Mouse (Mus musculus): ENCODE results near the gene Gm45234. TPM values are rescaled to one million over a fixed set of nuclear protein-coding genes. Genes with fewer than 3 reads are reported as not detected.
A peak's percentile ranks its signal among the peaks of the same experiment; 100 is the strongest.

The Gm45234 gene
- polyA plus RNA-seq, 1 experiment from 2014 or later: not detected

DNA sequence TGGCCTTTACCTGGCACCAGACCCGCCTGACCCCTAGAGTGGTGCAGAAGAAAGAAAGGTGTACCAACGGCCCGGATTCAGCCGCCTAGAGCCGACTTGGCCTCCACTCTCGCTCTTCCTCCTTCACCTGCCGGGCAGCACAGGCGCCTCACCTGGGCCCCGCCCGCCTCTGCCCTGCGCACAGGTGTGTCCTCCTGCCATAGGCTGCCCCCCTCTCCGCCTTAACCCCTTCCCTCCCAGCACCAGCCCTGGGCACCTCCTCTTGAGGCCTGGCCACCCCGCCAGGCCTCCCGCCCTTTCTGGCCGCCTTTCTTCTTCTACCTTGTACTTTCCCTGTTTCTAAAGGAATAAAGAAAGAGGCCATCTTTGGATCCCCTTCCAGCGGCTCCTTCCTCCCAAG is 37.1 kb downstream of the Gm45234 start:
- 65% methylated on average over 16 of the region's 16 CpGs for WGBS (ENCODE audit: insufficient replicate concordance)
- Histone ChIP-seq H3K4me1 (ENCODE audit: control insufficient read depth, insufficient read depth, low read length) (peaks cover 9% of the 10 kb centered on the region), H3K9me3 (replicated peaks; ENCODE audit: control insufficient read depth, low read length) (no peaks in the 10 kb centered on the region), H3K27ac (ENCODE audit: low read depth, low read length) (no peak overlapping the region), H3K4me2 (no peak overlapping the region), H3K4me3 (ENCODE audit: low read depth, low read length) (no peak overlapping the region), H3K9ac (ENCODE audit: low read depth, low read length) (peak overlapping the region; percentile 43; the same call in 1 of the 2 replicates), H3K36me3 (ENCODE audit: control insufficient read depth, insufficient read depth, low read length) (peaks cover 19% of the 10 kb centered on the region), H3K27me3 (ENCODE audit: control insufficient read depth, insufficient read depth, low read length) (no peaks in the 10 kb centered on the region)
- ATAC-seq (replicated peaks; ENCODE audit: insufficient number of reproducible peaks, low FRiP score, low TSS enrichment): no peak

DNA sequence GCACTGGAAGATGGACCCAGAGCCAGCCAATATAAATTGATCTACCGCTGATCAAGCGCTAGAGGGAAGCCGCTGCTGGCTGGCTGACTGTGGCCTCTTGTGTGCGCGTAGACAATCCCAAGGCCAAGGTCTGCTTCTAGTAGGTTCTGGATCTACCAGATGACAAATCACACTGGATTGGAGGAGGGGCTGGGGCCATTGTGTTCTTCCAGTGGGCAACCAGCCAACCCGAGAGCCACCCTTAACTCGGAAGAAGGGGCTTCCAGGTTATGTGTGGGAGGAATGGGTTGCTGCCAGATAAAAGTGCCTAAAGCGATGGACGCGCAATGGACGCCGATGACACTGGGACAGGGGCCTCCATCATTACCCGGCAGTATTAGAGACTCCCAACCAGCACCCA is 37.9 kb downstream of the Gm45234 start:
- ATAC-seq (replicated peaks; ENCODE audit: insufficient number of reproducible peaks, low FRiP score, low TSS enrichment): no peak
- Histone ChIP-seq H3K36me3 (ENCODE audit: control insufficient read depth, insufficient read depth, low read length) (peaks cover 19% of the 10 kb centered on the region), H3K27me3 (ENCODE audit: control insufficient read depth, insufficient read depth, low read length) (no peaks in the 10 kb centered on the region), H3K9me3 (replicated peaks; ENCODE audit: control insufficient read depth, low read length) (no peaks in the 10 kb centered on the region), H3K4me1 (ENCODE audit: control insufficient read depth, insufficient read depth, low read length) (peaks cover 15% of the 10 kb centered on the region), H3K4me2 (no peak overlapping the region), H3K9ac (ENCODE audit: low read depth, low read length) (no peak overlapping the region), H3K27ac (ENCODE audit: low read depth, low read length) (no peak overlapping the region), H3K4me3 (ENCODE audit: low read depth, low read length) (no peak overlapping the region)
- 80% methylated on average over 13 of the region's 13 CpGs for WGBS (ENCODE audit: insufficient replicate concordance)

DNA sequence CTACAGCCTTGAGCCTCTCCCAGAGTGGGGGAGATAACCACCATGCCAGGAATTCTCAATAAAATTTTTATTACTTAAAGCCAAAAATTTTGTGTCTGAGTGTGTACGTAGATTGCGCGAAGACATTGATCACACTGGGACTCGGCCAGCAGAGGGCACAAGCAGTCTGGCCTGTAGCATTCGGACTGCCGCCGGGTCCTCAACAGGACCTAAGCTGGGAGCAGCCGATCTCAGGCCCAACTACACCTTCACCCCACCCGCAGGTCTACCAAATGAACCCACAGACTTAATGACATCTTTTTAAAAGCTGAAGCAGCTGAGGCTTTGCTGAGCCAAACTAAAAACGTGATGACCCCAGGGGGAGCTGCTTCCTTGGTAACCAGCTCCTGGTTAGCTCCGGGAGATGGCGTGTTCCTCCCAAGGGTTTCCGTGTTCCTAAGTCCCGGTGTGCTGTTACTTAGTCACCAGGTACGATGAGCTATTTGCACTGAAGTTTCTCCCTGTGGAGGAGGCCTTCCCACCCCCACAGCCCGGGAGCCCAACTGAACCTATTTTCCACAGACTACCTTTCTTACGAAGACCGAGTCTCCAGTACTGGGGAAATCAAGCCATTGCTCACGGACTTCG is 38.8 kb downstream of the Gm45234 start:
- Histone ChIP-seq H3K27ac (ENCODE audit: low read depth, low read length) (no peak overlapping the region), H3K36me3 (ENCODE audit: control insufficient read depth, insufficient read depth, low read length) (peaks cover 19% of the 10 kb centered on the region), H3K9me3 (replicated peaks; ENCODE audit: control insufficient read depth, low read length) (no peaks in the 10 kb centered on the region), H3K4me3 (ENCODE audit: low read depth, low read length) (no peak overlapping the region), H3K9ac (ENCODE audit: low read depth, low read length) (no peak overlapping the region), H3K4me1 (ENCODE audit: control insufficient read depth, insufficient read depth, low read length) (peaks cover 16% of the 10 kb centered on the region), H3K4me2 (no peak overlapping the region), H3K27me3 (ENCODE audit: control insufficient read depth, insufficient read depth, low read length) (no peaks in the 10 kb centered on the region)
- no peak for ATAC-seq (replicated peaks; ENCODE audit: insufficient number of reproducible peaks, low FRiP score, low TSS enrichment)
- WGBS (ENCODE audit: insufficient replicate concordance): 69% methylated on average over 20 of the region's 20 CpGs

DNA sequence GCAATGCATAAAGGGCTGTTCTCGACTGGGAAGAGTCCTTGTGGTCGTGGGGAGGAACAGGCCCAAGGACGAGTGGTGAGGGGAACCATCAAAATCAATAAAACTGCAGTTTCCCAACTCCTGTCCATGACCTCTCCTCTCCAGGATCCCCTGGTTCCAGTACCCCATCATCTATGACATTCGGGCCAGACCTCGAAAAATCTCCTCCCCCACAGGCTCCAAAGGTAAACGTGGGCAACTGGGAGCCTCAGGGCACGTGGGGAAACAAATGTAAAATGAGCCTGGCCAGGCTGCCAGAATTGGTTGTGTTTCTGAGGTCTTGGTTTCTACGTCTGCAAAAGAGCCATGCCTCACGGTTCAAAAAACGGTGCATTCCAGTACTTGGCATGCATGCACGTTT is 42.9 kb downstream of the Gm45234 start:
- Histone ChIP-seq H3K4me2 (peak overlapping the region; percentile 92), H3K9me3 (replicated peaks; ENCODE audit: control insufficient read depth, low read length) (no peaks in the 10 kb centered on the region), H3K4me3 (ENCODE audit: low read depth, low read length) (peak overlapping the region; percentile 63), H3K27me3 (ENCODE audit: control insufficient read depth, insufficient read depth, low read length) (no peaks in the 10 kb centered on the region), H3K9ac (ENCODE audit: low read depth, low read length) (peak overlapping the region; percentile 98), H3K27ac (ENCODE audit: low read depth, low read length) (peak overlapping the region; percentile 64), H3K4me1 (ENCODE audit: control insufficient read depth, insufficient read depth, low read length) (peaks cover 13% of the 10 kb centered on the region), H3K36me3 (ENCODE audit: control insufficient read depth, insufficient read depth, low read length) (peaks cover 21% of the 10 kb centered on the region)
- no peak for ATAC-seq (replicated peaks; ENCODE audit: insufficient number of reproducible peaks, low FRiP score, low TSS enrichment)
- 15% methylated on average over 11 of the region's 11 CpGs for WGBS (ENCODE audit: insufficient replicate concordance)

DNA sequence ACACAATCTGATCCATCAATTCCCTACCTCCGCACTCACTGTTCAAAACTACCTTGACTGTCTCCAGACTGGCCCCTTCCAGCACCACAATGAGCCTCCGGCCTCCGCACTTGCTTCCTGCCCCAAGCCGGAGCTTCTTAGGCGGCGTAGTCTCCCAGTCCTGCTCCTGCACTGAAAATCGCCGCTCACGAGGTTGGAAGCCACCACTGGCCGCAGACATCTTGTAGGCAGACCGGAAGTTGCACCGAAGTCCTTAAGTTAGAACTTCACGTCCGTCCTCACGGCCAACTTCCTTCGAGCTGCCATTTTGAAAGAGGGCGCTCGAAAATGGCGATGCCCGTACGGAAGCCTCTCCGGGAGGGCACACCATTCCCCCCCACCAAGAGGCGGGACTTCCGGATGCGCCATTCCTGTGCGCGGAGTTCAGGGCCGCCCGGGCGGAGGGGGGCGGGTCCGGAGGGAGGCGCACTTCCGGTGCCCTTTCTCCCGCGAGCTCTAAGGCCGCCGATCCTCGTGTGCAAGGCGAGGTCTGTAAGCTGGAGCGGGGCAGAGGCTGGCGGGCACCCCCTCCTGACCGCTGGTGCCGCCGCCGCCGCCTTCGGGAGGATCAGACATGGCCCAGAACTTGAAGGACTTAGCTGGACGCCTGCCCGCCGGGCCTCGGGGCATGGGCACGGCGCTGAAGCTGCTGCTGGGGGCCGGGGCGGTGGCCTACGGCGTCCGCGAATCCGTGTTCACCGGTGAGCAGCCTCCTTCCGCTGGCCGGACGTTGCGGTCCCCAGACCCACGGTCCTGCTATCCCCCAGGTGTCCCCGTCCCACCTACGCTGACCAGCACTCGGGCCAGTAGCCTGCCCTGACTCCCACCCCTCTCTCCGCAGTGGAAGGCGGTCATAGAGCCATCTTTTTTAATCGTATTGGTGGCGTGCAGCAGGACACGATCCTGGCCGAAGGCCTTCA is 43.7 kb downstream of the Gm45234 start, which contains the start of the genes Emg1 and Phb2:
TSS of gene Emg1 (minus strand) at position 355 of the 959 bp plus-strand sequence.
TSS of gene Phb2 (plus strand) at position 513 of the 959 bp plus-strand sequence.
- under 1% methylated on average over 71 of the region's 76 CpGs for WGBS (ENCODE audit: insufficient replicate concordance)
- peaks cover 20% of the 10 kb centered on the region for H3K36me3 ChIP-seq (ENCODE audit: control insufficient read depth, insufficient read depth, low read length)
- H3K4me2 ChIP-seq: peak within 1 kb of the TSS; percentile 92
- peak; percentile 95 for ATAC-seq (replicated peaks; ENCODE audit: insufficient number of reproducible peaks, low FRiP score, low TSS enrichment)
- peak within 1 kb of the TSS; percentile 64 for H3K27ac ChIP-seq (ENCODE audit: low read depth, low read length)
- no peaks in the 10 kb centered on the region for H3K27me3 ChIP-seq (ENCODE audit: control insufficient read depth, insufficient read depth, low read length)
- H3K9ac ChIP-seq (ENCODE audit: low read depth, low read length): peak within 1 kb of the TSS; percentile 98
- no peaks in the 10 kb centered on the region for H3K9me3 ChIP-seq (replicated peaks; ENCODE audit: control insufficient read depth, low read length)
- H3K4me3 ChIP-seq (ENCODE audit: low read depth, low read length): peak within 1 kb of the TSS; percentile 63
- peaks cover 13% of the 10 kb centered on the region for H3K4me1 ChIP-seq (ENCODE audit: control insufficient read depth, insufficient read depth, low read length)

DNA sequence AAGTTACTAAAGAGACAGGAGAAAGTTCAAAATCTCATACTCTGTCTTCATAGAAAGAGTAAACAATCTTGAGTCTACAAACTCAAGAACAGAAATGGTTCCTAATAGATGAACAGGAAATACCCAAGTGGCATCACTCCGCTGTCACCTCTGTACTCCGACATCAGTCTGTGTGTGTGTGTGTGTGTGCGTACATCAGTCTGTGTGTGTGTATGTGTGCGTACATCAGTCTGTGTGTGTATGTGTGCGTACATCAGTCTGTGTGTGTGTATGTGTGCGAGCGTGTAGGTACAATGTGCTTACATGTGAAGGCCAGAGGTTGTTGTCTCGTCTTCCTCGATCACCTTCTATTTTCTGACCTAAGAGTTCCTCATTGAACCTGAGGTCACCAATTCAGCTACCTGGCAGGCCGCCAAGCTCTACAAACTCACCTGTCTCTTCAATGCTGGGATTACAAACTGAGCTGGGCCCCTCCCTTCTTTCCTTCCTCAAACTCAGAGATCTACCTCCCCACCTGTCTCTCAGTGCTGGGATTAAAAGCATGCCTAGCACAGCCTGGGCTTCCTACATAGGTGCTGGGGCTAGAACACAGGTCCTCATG is 47.4 kb downstream of the Gm45234 start:
- Histone ChIP-seq H3K9ac (ENCODE audit: low read depth, low read length) (no peak overlapping the region), H3K27ac (ENCODE audit: low read depth, low read length) (no peak overlapping the region), H3K27me3 (ENCODE audit: control insufficient read depth, insufficient read depth, low read length) (no peaks in the 10 kb centered on the region), H3K36me3 (ENCODE audit: control insufficient read depth, insufficient read depth, low read length) (peaks cover 20% of the 10 kb centered on the region), H3K9me3 (replicated peaks; ENCODE audit: control insufficient read depth, low read length) (no peaks in the 10 kb centered on the region), H3K4me2 (no peak overlapping the region), H3K4me1 (ENCODE audit: control insufficient read depth, insufficient read depth, low read length) (peaks cover 8% of the 10 kb centered on the region), H3K4me3 (ENCODE audit: low read depth, low read length) (no peak overlapping the region)
- WGBS (ENCODE audit: insufficient replicate concordance): 94% methylated on average over 10 of the region's 10 CpGs
- no peak for ATAC-seq (replicated peaks; ENCODE audit: insufficient number of reproducible peaks, low FRiP score, low TSS enrichment)

DNA sequence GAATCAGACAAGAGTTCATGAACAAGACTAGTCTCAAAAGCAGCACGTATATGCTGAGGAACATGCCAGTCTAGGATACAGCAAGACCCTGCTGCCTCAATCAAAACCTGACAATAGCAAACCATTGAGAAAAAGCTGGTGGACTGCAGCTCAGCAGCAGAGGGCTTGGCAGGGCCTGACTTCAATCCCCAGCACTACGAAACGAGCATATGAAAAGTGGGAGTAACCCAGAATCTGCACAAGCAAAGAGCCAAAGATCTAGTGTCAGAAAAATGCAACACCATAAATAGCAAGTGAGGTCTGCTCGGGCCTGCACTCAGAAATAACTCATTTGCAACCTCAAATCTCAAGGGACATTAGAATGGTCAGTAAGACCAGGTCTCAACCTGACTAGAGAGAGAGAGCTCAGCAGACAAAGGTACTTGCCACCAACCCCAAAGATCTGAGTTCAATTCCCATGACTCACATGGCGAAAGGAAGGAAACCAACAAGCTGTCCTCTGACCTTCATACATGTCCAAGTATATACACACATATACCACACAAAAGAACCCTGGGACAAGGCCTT is 49.7 kb downstream of the Gm45234 start:
- no peaks in the 10 kb centered on the region for H3K9me3 ChIP-seq (replicated peaks; ENCODE audit: control insufficient read depth, low read length)

DNA sequence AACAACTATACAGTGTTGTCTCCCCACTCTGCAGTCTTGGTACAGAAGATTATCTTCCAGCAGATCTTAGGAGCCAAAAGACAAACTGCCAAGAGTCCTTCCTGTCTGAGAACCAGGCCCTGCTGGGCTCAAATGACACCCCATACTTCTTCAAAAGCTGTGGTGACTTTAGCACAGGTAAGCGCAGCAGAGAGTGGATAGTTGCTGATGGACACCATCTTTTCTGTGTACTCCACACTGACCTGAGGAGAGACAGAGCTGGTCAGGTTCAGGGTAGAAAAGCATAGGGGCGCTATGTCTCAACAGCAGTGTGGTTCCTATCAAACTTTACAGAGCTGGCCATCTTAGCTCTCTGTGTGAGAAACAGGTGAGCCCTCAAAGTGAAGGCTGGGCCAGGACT is 51.4 kb downstream of the Gm45234 start:
- 95% methylated on average over 2 of the region's 2 CpGs for WGBS (ENCODE audit: insufficient replicate concordance)
- peaks cover 27% of the 10 kb centered on the region for H3K36me3 ChIP-seq (ENCODE audit: control insufficient read depth, insufficient read depth, low read length)
- ATAC-seq (replicated peaks; ENCODE audit: insufficient number of reproducible peaks, low FRiP score, low TSS enrichment): no peak

More for the DNA sequence above, 49.7 kb downstream of the Gm45234 start:
- Histone ChIP-seq H3K36me3 (ENCODE audit: control insufficient read depth, insufficient read depth, low read length) (peaks cover 27% of the 10 kb centered on the region), H3K27ac (ENCODE audit: low read depth, low read length) (no peak overlapping the region), H3K9ac (ENCODE audit: low read depth, low read length) (no peak overlapping the region), H3K4me1 (ENCODE audit: control insufficient read depth, insufficient read depth, low read length) (peaks cover 3% of the 10 kb centered on the region; the same call in 1 of the 2 replicates), H3K27me3 (ENCODE audit: control insufficient read depth, insufficient read depth, low read length) (no peaks in the 10 kb centered on the region), H3K4me3 (ENCODE audit: low read depth, low read length) (no peak overlapping the region), H3K4me2 (no peak overlapping the region)
- WGBS (ENCODE audit: insufficient replicate concordance): 79% methylated on average over 5 of the region's 5 CpGs
- ATAC-seq (replicated peaks; ENCODE audit: insufficient number of reproducible peaks, low FRiP score, low TSS enrichment): no peak

More for the DNA sequence above, 51.4 kb downstream of the Gm45234 start:
- H3K4me1 ChIP-seq (ENCODE audit: control insufficient read depth, insufficient read depth, low read length): no peaks in the 10 kb centered on the region
- no peak overlapping the region for H3K4me2 ChIP-seq
- no peak overlapping the region for H3K4me3 ChIP-seq (ENCODE audit: low read depth, low read length)
- H3K9me3 ChIP-seq (replicated peaks; ENCODE audit: control insufficient read depth, low read length): no peaks in the 10 kb centered on the region
- no peak overlapping the region for H3K9ac ChIP-seq (ENCODE audit: low read depth, low read length)
- H3K27ac ChIP-seq (ENCODE audit: low read depth, low read length): no peak overlapping the region
- no peaks in the 10 kb centered on the region for H3K27me3 ChIP-seq (ENCODE audit: control insufficient read depth, insufficient read depth, low read length)
